Mouse (Mus musculus) duodenum, adult 2 months (tissue): ENCODE measurements around the gene Tas1r1. TPM values are rescaled to one million over a fixed set of nuclear protein-coding genes. Genes with fewer than 3 reads are reported as not detected.

Experiments
- polyA plus RNA-seq: library from polyadenylated mRNA; depleted of rRNA; stranded (reverse); fragments of >200 nt; gene quantifications from 2 replicates; pipeline ENCODE4 v1.2.3, GENCODE M21; 2012; ENCODE audit warnings: low replicate concordance; rRNA removed

The Tas1r1 gene
- polyA plus RNA-seq: 0.05 TPM in 2 replicates

DNA sequence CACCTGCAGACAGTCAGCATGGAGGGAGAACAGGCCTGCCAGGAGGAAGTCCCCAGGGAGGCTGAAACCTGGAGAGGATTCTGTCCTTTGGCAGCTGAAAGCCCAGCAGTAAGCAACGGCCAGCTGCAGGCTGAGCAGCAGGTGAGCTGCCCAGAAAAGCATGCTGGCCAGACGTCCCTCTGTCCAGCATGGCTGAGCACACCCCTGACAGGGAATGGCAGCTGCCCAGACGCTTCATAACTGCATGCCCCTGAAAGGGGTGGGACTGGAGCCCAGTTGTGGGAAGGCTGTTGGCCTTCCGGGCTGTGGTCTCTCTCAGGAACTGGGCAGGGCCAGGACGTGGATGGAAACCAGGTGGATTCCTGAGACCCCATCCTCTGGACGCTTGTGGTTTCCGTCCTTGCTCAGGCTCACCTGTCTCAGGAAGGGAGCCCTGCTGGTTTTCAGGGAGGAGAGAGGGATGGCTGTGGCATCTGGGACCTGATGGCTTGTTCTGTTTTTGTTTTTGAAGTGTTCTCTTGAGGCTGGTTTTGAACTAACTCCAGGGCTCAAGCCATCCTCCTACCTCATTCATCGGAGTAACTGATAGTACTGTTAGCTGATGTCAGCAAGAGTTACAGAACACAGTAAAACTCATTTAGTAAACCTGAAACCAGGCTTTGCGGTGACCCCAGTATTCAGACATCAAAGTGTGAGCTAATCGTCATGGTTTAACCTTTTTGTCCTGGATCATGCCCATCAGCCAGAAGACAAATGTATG, at the start of gene Tas1r1:
Gene Tas1r1, minus strand, starts transcription at position 344 of the 760 bp plus-strand sequence.

GRCm38 (mm10) chr4:152072121-152072601, 33.8 kb upstream of the Tas1r1 start, which contains the start of gene Plekhg5:
Gene Plekhg5, plus strand, starts transcription at chr4:152072498.

GRCm38 (mm10) chr4:152038985-152039830, 840 bp upstream of the Tas1r1 start, which contains the start of gene Nol9:
Gene Nol9, plus strand, starts transcription at chr4:152039321.

DNA sequence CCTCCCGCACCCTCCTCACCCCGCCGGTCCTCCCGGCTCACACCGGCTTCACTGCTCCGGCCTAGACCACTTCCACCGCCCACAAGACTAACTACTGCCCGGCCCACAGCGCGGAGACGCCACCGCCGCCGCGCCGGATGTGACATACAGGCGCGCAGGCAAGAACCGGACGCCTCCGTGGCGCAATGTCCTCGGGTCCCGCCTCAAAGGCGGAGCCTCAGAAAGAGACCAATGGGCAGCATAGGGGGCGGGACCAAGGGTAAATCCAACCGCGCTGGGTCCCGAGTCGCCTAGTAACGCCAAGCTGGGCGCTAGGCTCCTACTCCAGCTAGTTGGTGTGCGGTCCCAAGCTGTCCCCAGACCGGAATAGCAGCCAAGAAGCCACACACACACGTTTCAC, 10.8 kb downstream of the Tas1r1 start, which contains the start of gene Zbtb48:
Gene Zbtb48, minus strand, starts transcription at position 148 of the 400 bp plus-strand sequence.

DNA sequence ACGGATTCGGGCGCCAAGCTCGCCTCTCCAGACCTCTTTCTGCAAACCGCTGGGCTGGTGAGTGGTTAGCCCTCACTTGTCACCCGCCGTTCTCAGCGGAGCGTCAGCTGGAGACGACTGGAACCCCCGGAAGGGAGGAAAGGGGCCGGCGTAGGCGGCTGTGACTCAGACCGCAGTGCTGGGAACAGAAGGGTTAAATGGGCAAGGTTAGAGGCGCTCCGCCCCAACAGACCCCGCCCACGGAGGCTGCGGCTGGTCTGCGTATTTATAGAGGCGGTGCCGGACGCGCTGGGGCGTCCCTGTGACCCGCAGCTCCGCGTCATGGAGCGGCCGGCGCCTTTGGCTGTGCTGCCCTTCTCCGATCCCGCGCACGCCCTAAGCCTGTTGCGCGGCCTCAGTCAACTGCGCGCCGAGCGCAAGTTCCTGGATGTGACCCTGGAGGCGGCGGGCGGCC, 29.7 kb downstream of the Tas1r1 start, which contains the start of gene Klhl21:
Gene Klhl21, plus strand, starts transcription at position 182 of the 454 bp plus-strand sequence.

DNA sequence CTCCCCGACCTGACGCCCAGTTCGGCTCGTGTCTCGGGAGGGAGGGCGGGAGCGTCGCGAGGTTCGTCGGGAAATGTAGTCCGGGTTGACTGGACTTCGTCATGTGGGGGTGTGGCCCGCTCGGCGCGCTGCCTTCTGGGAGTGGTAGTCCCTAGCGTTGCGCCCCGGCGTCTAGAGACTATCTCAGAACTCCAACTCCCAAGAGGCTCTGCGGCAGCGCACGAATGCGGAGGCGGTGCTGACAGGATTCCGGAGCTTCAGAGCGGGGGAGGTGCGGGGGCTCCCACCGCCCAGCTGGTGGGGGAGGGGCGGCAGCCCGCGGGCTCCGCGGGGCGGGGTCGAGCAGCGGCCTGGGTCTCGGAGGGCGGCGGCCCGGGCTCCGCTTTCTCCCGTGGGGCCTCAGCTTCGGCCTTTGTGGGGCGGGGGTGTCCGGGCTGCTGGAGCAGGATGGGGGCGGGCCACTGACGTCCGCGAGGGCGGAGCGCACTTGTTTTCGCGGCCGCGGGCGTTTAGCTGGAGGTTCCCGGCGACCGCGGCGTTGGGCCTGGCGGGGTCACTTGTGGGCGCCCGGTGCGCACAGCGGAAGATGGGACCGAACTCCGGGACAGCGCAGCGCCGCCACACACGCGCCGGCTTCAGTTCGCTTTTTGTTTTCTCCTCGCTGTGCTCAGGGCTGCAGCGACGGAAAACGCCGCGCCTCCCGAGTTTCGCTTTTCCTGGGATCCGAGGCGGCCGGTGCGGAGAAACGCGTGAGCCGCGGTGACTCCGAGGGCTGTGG, 42.0 kb downstream of the Tas1r1 start, which contains the start of gene Phf13:
Gene Phf13, minus strand, starts transcription at position 86 of the 778 bp plus-strand sequence.

DNA sequence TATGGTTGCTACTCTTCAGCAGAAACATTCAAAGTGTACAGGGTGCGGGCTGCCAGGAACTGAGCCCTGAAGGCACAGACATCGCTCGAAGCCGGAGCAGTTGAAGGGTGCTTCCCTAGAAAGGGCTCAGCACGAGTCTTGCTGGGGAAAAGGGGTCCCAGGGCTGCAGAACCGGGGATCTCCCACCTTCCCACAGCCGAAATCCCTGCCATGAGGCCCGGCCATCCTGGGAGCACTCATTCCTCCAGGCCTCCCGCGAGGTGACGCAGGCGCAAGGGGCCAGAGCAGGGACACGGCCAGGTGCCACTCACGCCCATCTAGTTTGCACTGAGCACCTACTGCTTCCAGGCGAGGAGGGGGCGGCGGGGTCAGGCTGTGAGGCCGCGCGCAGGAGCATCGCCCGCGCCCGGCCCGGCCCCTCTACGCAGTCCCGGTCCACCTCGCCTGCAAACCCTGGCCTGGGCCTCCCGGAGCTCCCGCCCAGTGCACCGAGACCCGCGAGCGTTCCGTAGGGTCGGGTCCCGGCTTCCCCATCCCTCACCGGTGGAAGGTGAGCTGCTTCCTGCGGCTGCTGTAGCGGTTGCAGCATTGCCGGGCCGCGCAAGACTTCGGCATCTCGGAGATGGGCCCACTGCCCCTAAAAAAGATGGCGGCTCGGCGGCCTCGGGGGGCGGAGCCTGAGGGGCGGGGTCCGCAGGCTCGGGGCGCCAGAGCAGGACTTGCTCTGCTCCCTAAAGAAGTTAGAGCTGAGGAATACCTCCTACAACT, 49.8 kb downstream of the Tas1r1 start, which contains the start of gene Thap3:
Gene Thap3, minus strand, starts transcription at position 656 of the 768 bp plus-strand sequence.

Other genes with a start within 250 kb of the Tas1r1 start
- 2.6 TPM in 2 replicates for gene Camta1, start 176.7 kb downstream of the Tas1r1 start, polyA plus RNA-seq
- gene Dnajc11, start 104.9 kb downstream of the Tas1r1 start, polyA plus RNA-seq: 41.2 and 55.6 TPM in 2 replicates
- 19.8 and 34.8 TPM in 2 replicates for gene Thap3, start 49.6 kb downstream of the Tas1r1 start, polyA plus RNA-seq
- gene Phf13, start 42.3 kb downstream of the Tas1r1 start, polyA plus RNA-seq: 6.5 and 6.9 TPM in 2 replicates
- 19.2 and 22.7 TPM in 2 replicates for gene Klhl21, start 29.8 kb downstream of the Tas1r1 start, polyA plus RNA-seq
- gene Zbtb48, start 10.9 kb downstream of the Tas1r1 start, polyA plus RNA-seq: 9.2 and 15.2 TPM in 2 replicates
- 12.9 and 13.8 TPM in 2 replicates for gene Nol9, start 753 bp upstream of the Tas1r1 start, polyA plus RNA-seq
- gene Plekhg5, start 33.9 kb upstream of the Tas1r1 start, polyA plus RNA-seq: 9.6 and 17.1 TPM in 2 replicates
- 3.0 and 4.1 TPM in 2 replicates for gene Tnfrsf25, start 77.4 kb upstream of the Tas1r1 start, polyA plus RNA-seq
- 273 and 642 TPM in 2 replicates for gene Espn, start 113.8 kb upstream of the Tas1r1 start, polyA plus RNA-seq
- gene Hes2, start 120.3 kb upstream of the Tas1r1 start, polyA plus RNA-seq: 9.6 and 49.1 TPM in 2 replicates
- 29.0 and 38.7 TPM in 2 replicates for gene Acot7, start 139.6 kb upstream of the Tas1r1 start, polyA plus RNA-seq
- 9.0 and 9.3 TPM in 2 replicates for gene Gpr153, start 235.7 kb upstream of the Tas1r1 start, polyA plus RNA-seq